Mouse (Mus musculus) small intestine, adult 2 months (tissue): ENCODE data around the gene Polr1b.

ENCODE experiments used
- CTCF ChIP-seq: fragments of 200-500 bp; IDR thresholded peaks from 2 replicates; pipeline ENCODE4 v1.5.1; 2012; ENCODE audit warnings: low read depth, mild to moderate bottlenecking, control low read depth, inconsistent platforms, low read length, moderate library complexity, mixed read lengths; ENCODE audit not compliant: insufficient replicate concordance, insufficient read length; ENCODE audit errors: extremely low read depth
- POLR2A ChIP-seq: fragments of 200-500 bp; IDR thresholded peaks from 2 replicates; pipeline ENCODE4 v1.6.1; 2012; ENCODE audit warnings: low read depth, mild to moderate bottlenecking, control low read depth, inconsistent platforms, low read length, moderate library complexity

- TF ChIP-seq POLR2A (no peak), CTCF (no peak)
These were observed 31.4 kb downstream of the Polr1b start for GRCm38 (mm10) chr2:129132231-129132630.
